ENCODE assay signal across 1 mouse cellular context in the genomic region with DNA sequence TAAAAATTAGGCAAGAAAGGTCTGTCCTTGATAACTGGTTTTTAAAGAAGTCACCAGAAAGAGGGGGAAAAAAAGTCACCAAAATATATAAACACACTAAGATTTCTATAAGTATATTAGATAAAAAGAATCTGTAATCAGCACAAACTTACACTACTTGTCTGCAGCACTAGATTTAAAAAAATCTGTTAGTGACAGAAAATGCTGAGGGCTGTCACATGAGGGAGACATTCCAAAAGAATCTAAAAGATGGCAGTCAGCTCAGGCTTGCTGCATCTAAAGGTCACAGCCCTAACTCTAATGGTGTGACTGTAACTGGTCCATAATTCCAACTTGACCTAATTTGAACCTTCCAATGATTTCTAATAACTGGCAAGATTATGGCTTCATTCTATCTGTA.
A peak's percentile ranks its signal among the peaks of the same experiment; 100 is the strongest.
TF ChIP-seq lines count a peak whose summit lies in the region.

No protein-coding gene starts in this region.

TF ChIP-seq in MEL, 35 proteins besides CTCF, POLR2A, EP300 and RAD21:
- no peak for TF ChIP-seq CHD2 (IDR thresholded peaks at IDR 0.05; ENCODE audit: low read length)
- 0 out of 2 replicates have a peak, but pooled peaks have one; percentile 7 for TF ChIP-seq GATA1 (IDR thresholded peaks at IDR 0.05; ENCODE audit: low read depth, low read length)
- no peak for TF ChIP-seq MEF2A (IDR thresholded peaks at IDR 0.05; ENCODE audit: extremely low read depth, insufficient replicate concordance, low read depth, low read length, poor library complexity, severe bottlenecking)
- no peak for TF ChIP-seq MAZ (IDR thresholded peaks at IDR 0.05; ENCODE audit: low read depth, low read length)
- TF ChIP-seq RCOR1 (IDR thresholded peaks at IDR 0.05; ENCODE audit: low read depth, low read length) = peak; percentile 58; the same call in 1 of the 2 replicates
- peak; percentile 43; the same call in 1 of the 2 replicates for TF ChIP-seq USF1 (IDR thresholded peaks at IDR 0.05; ENCODE audit: low read depth, low read length)
- TF ChIP-seq ZNF384 (IDR thresholded peaks at IDR 0.05; ENCODE audit: low read depth, low read length) = 0 out of 2 replicates have a peak, but pooled peaks have one; percentile 13
- peak; percentile 58; the same call in 1 of the 2 replicates for TF ChIP-seq MXI1 (IDR thresholded peaks at IDR 0.05; ENCODE audit: low read depth, low read length)
- no peak for TF ChIP-seq SMC3 (IDR thresholded peaks at IDR 0.05; ENCODE audit: low read depth, low read length)
- TF ChIP-seq SIN3A (IDR thresholded peaks at IDR 0.05; ENCODE audit: low read length) = peak; percentile 41
- TF ChIP-seq NELFE (IDR thresholded peaks at IDR 0.05; ENCODE audit: low read depth, low read length) = no peak
- TF ChIP-seq UBTF (IDR thresholded peaks at IDR 0.05; ENCODE audit: borderline replicate concordance, insufficient read depth, low read depth, low read length) = no peak
TF ChIP-seq in MEL: peak in this region for 6.
